Mouse (Mus musculus): ENCODE results near the gene Diras1. TPM values are rescaled to one million over a fixed set of nuclear protein-coding genes. Genes with fewer than 3 reads are reported as not detected.
"Not testable (repeated sequence)": the region's sequence is repeated elsewhere in the genome, so short reads cannot be mapped to it uniquely, and the experiment has no call there.

The Diras1 gene
- polyA plus RNA-seq, 1 experiment, result 0.05 TPM

GRCm38 (mm10) chr10:81059603-81060543, 34.4 kb upstream of the Diras1 start, which contains the start of gene Sgta:
Sgta (minus strand) TSS chr10:81060181.
- peak within 1 kb of the TSS; percentile 77 for H3K4me3 ChIP-seq (ENCODE audit: control insufficient read depth, insufficient read depth, low read length)
- no peaks in the 10 kb centered on the region for H3K36me3 ChIP-seq (ENCODE audit: control insufficient read depth, insufficient read depth, low read length)
- peak; percentile 97 for DNase-seq
- H3K4me1 ChIP-seq (replicated peaks; ENCODE audit: control insufficient read depth, insufficient read depth, low read length), result peaks cover 35% of the 10 kb centered on the region
- WGBS, result under 1% methylated on average over 48 of the region's 48 CpGs
- H3K27ac ChIP-seq (ENCODE audit: control insufficient read depth, insufficient read depth, low read length), result no peak within 1 kb of the TSS
- peak; percentile 57; the same call in 1 of the 2 replicates for TF ChIP-seq POLR2A (IDR thresholded peaks at IDR 0.05; ENCODE audit: control insufficient read depth, extremely low read depth, insufficient read depth, low read length, poor library complexity)
- TF ChIP-seq CTCF (IDR thresholded peaks at IDR 0.05; ENCODE audit: borderline replicate concordance, control insufficient read depth, extremely low read depth, insufficient read depth, low read length, poor library complexity), result peak; percentile 27; the same call in 1 of the 2 replicates
- no peaks in the 10 kb centered on the region for H3K27me3 ChIP-seq (ENCODE audit: control insufficient read depth, insufficient read depth, low read length)

GRCm38 (mm10) chr10:81058896-81059295, 33.4 kb upstream of the Diras1 start:
- TF ChIP-seq POLR2A (IDR thresholded peaks at IDR 0.05; ENCODE audit: control insufficient read depth, extremely low read depth, insufficient read depth, low read length, poor library complexity), result no peak
- TF ChIP-seq CTCF (IDR thresholded peaks at IDR 0.05; ENCODE audit: borderline replicate concordance, control insufficient read depth, extremely low read depth, insufficient read depth, low read length, poor library complexity), result no peak
- Histone ChIP-seq H3K36me3 (ENCODE audit: control insufficient read depth, insufficient read depth, low read length) (no peaks in the 10 kb centered on the region), H3K27me3 (ENCODE audit: control insufficient read depth, insufficient read depth, low read length) (no peaks in the 10 kb centered on the region), H3K4me1 (replicated peaks; ENCODE audit: control insufficient read depth, insufficient read depth, low read length) (peaks cover 35% of the 10 kb centered on the region), H3K4me3 (ENCODE audit: control insufficient read depth, insufficient read depth, low read length) (no peak overlapping the region), H3K27ac (ENCODE audit: control insufficient read depth, insufficient read depth, low read length) (no peak overlapping the region)
- WGBS, result 84% methylated on average over 6 of the region's 6 CpGs
- no peak for DNase-seq

GRCm38 (mm10) chr10:81057406-81058130, 32.1 kb upstream of the Diras1 start:
- TF ChIP-seq POLR2A (IDR thresholded peaks at IDR 0.05; ENCODE audit: control insufficient read depth, extremely low read depth, insufficient read depth, low read length, poor library complexity) (no peak), CTCF (IDR thresholded peaks at IDR 0.05; ENCODE audit: borderline replicate concordance, control insufficient read depth, extremely low read depth, insufficient read depth, low read length, poor library complexity) (no peak)
- Histone ChIP-seq H3K4me3 (ENCODE audit: control insufficient read depth, insufficient read depth, low read length) (no peak overlapping the region), H3K36me3 (ENCODE audit: control insufficient read depth, insufficient read depth, low read length) (no peaks in the 10 kb centered on the region), H3K4me1 (replicated peaks; ENCODE audit: control insufficient read depth, insufficient read depth, low read length) (peaks cover 35% of the 10 kb centered on the region), H3K27me3 (ENCODE audit: control insufficient read depth, insufficient read depth, low read length) (no peaks in the 10 kb centered on the region), H3K27ac (ENCODE audit: control insufficient read depth, insufficient read depth, low read length) (no peak overlapping the region)
- DNase-seq, result no peak
- WGBS, result 96% methylated on average over 23 of the region's 23 CpGs

GRCm38 (mm10) chr10:81055802-81056340, 30.4 kb upstream of the Diras1 start:
- H3K36me3 ChIP-seq (ENCODE audit: control insufficient read depth, insufficient read depth, low read length); H3K4me3 ChIP-seq (ENCODE audit: control insufficient read depth, insufficient read depth, low read length); DNase-seq; H3K27me3 ChIP-seq (ENCODE audit: control insufficient read depth, insufficient read depth, low read length); H3K27ac ChIP-seq (ENCODE audit: control insufficient read depth, insufficient read depth, low read length): not testable (repeated sequence)
- peaks cover 35% of the 10 kb centered on the region for H3K4me1 ChIP-seq (replicated peaks; ENCODE audit: control insufficient read depth, insufficient read depth, low read length)
- 80% methylated on average over 11 of the region's 11 CpGs for WGBS

- WGBS, result 95% methylated on average over 6 of the region's 6 CpGs
- peaks cover 35% of the 10 kb centered on the region for H3K4me1 ChIP-seq (replicated peaks; ENCODE audit: control insufficient read depth, insufficient read depth, low read length)
- no peak overlapping the region for H3K27ac ChIP-seq (ENCODE audit: control insufficient read depth, insufficient read depth, low read length)
- peaks cover 13% of the 10 kb centered on the region for H3K36me3 ChIP-seq (ENCODE audit: control insufficient read depth, insufficient read depth, low read length)
- no peak overlapping the region for H3K4me3 ChIP-seq (ENCODE audit: control insufficient read depth, insufficient read depth, low read length)
- DNase-seq, result no peak
- no peaks in the 10 kb centered on the region for H3K27me3 ChIP-seq (ENCODE audit: control insufficient read depth, insufficient read depth, low read length)
- TF ChIP-seq POLR2A (IDR thresholded peaks at IDR 0.05; ENCODE audit: control insufficient read depth, extremely low read depth, insufficient read depth, low read length, poor library complexity) (no peak), CTCF (IDR thresholded peaks at IDR 0.05; ENCODE audit: borderline replicate concordance, control insufficient read depth, extremely low read depth, insufficient read depth, low read length, poor library complexity) (no peak)
Observed at GRCm38 (mm10) chr10:81055169-81055568, 29.7 kb upstream of the Diras1 start.

GRCm38 (mm10) chr10:81052577-81052976, 27.1 kb upstream of the Diras1 start:
- WGBS, result 93% methylated on average over 5 of the region's 5 CpGs
- Histone ChIP-seq H3K27ac (ENCODE audit: control insufficient read depth, insufficient read depth, low read length) (no peak overlapping the region), H3K27me3 (ENCODE audit: control insufficient read depth, insufficient read depth, low read length) (no peaks in the 10 kb centered on the region), H3K4me3 (ENCODE audit: control insufficient read depth, insufficient read depth, low read length) (no peak overlapping the region), H3K4me1 (replicated peaks; ENCODE audit: control insufficient read depth, insufficient read depth, low read length) (peaks cover 21% of the 10 kb centered on the region), H3K36me3 (ENCODE audit: control insufficient read depth, insufficient read depth, low read length) (peaks cover 30% of the 10 kb centered on the region)
- no peak for DNase-seq
- TF ChIP-seq CTCF (IDR thresholded peaks at IDR 0.05; ENCODE audit: borderline replicate concordance, control insufficient read depth, extremely low read depth, insufficient read depth, low read length, poor library complexity) (no peak), POLR2A (IDR thresholded peaks at IDR 0.05; ENCODE audit: control insufficient read depth, extremely low read depth, insufficient read depth, low read length, poor library complexity) (no peak)

Data from thymus, adult 2 months (tissue).